Mouse (Mus musculus): ENCODE data around the gene Lmbr1l.

DNA sequence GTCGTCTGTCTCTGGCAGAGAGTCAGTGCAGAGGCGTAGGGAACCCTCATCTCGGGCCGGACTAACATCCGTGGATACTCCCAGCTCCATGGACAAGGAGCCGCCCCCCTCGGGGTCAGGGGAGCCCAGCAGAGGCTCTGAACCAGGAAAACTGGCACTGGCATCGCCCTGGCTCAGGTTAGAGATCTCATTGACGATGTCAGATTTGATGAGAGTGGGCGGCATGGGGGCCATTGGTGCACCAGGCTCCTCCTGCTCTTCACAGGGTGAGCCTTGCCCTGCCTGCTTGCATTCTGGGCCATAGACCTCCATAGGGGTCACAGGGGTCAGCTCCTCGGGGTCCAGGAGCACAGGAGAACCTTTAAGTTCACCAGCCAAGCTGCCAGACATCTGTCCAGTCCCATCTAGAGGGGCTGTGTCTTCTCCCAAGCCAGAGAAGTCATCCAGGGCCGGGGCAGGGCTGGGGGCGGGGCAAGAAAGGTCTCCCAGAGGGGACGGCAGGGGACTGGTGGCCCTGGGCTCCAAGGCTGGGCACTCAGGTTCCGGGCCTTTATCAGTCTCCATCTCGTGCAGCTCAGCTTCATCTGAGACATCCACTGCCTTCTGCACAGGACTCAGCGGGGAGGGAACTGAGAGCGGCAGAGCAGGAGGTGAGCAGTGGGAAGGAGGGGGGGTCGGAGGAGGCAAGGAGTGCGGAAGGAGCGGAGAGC lies 56.2 kb downstream of the Lmbr1l start:
- TF ChIP-seq CTCF (IDR thresholded peaks at IDR 0.05; ENCODE audit: insufficient read depth, low read length): no peak
- no peak for TF ChIP-seq POLR2A (IDR thresholded peaks at IDR 0.05; ENCODE audit: borderline replicate concordance, extremely low read depth, low read depth, low read length)

Data from lung, adult 2 months (tissue).